Mouse (Mus musculus) lung, embryonic 16.5 days (tissue): Measurements from ENCODE around the gene Gas6. TPM values are rescaled to one million over a fixed set of nuclear protein-coding genes. Genes with fewer than 3 reads are reported as not detected.

ENCODE experiments used
- ATAC-seq: fragments of 200-750 bp; cut with Nextera tagmentation; 2 replicates; pipeline ENCODE4 v1.8.0; 2017; ENCODE audit warnings: low read depth, mild to moderate bottlenecking, moderate library complexity
- H3K27ac ChIP-seq: fragments of 300-500 bp; sonication (generic); 2 replicates; pipeline ENCODE4 v1.5.1; 2014; ENCODE audit warnings: mild to moderate bottlenecking, control low read depth, low read length
- H3K27me3 ChIP-seq: fragments of 300-500 bp; sonication (generic); 2 replicates; pipeline ENCODE4 v1.6.1; 2014; ENCODE audit warnings: low read depth, low read length, mixed read lengths; ENCODE audit not compliant: control insufficient read depth, insufficient read depth
- H3K36me3 ChIP-seq: fragments of 300-500 bp; sonication (generic); 2 replicates; pipeline ENCODE4 v1.6.1; 2014; ENCODE audit warnings: low read length; ENCODE audit not compliant: control insufficient read depth, insufficient read depth
- H3K4me1 ChIP-seq: fragments of 300-500 bp; sonication (generic); replicated peaks from 2 replicates; pipeline ENCODE4 v1.6.1; 2014; ENCODE audit warnings: low read length, mixed read lengths; ENCODE audit not compliant: control insufficient read depth, insufficient read depth
- H3K4me2 ChIP-seq: fragments of 300-500 bp; sonication (generic); 2 replicates; pipeline ENCODE4 v1.6.1; 2014; ENCODE audit warnings: low read depth, low read length, control low read depth
- H3K4me3 ChIP-seq: fragments of 300-500 bp; sonication (generic); 2 replicates; pipeline ENCODE4 v1.5.1; 2014; ENCODE audit warnings: mild to moderate bottlenecking, low read length, control low read depth
- H3K9ac ChIP-seq: fragments of 300-500 bp; sonication (generic); 2 replicates; pipeline ENCODE4 v1.6.1; 2014; ENCODE audit warnings: low read length, control low read depth
- H3K9me3 ChIP-seq: fragments of 300-500 bp; sonication (generic); 2 replicates; pipeline ENCODE4 v1.6.1; 2016; ENCODE audit warnings: low read length; ENCODE audit not compliant: control insufficient read depth
- WGBS: fragments of 180-500 bp; shearing (Covaris S2); extraction: QIAGEN DNeasy Blood & Tissue Kit; methylation state at CpG from one replicate; pipeline ENCODE4 v1.1.7; 2014; 5-methylcytosine and 5-hydroxymethylcytosine counted together
- polyA plus RNA-seq: library from polyadenylated mRNA; unstranded; fragments of >200 nt; fragmentation: Nextera tagmentation; extraction: Ambion mirVana; gene quantifications from 2 replicates; pipeline ENCODE4 v1.2.1, GENCODE M21; 2015

Gas6 gene
- polyA plus RNA-seq, 1 experiment from 2014 or later: 78.0 TPM

- no peak overlapping the region for H3K9ac ChIP-seq
These were observed 1.9 kb downstream of the Gas6 start for GRCm38 (mm10) chr8:13492198-13492995.

GRCm38 (mm10) chr8:13491491-13492010, 2.7 kb downstream of the Gas6 start:
- Histone ChIP-seq H3K4me1 (peaks cover 32% of the 10 kb centered on the region), H3K36me3 (no peaks in the 10 kb centered on the region), H3K27ac (no peak overlapping the region), H3K27me3 (peaks cover 6% of the 10 kb centered on the region; the same call in 1 of the 2 replicates), H3K9me3 (no peaks in the 10 kb centered on the region), H3K4me2 (no peak overlapping the region), H3K9ac (no peak overlapping the region), H3K4me3 (no peak overlapping the region)
- no peak for ATAC-seq
- WGBS: 81% methylated on average over 14 of the region's 14 CpGs

More at GRCm38 (mm10) chr8:13492198-13492995, 1.9 kb downstream of the Gas6 start:
- H3K4me2 ChIP-seq: peak overlapping the region; percentile 98
- 35% methylated on average over 9 of the region's 9 CpGs for WGBS
- H3K4me1 ChIP-seq: peaks cover 32% of the 10 kb centered on the region
- ATAC-seq: peak; percentile 47; the same call in 1 of the 2 replicates
- peaks cover 6% of the 10 kb centered on the region; the same call in 1 of the 2 replicates for H3K27me3 ChIP-seq
- H3K36me3 ChIP-seq: no peaks in the 10 kb centered on the region
- no peak overlapping the region for H3K27ac ChIP-seq
- H3K4me3 ChIP-seq: no peak overlapping the region; the same call in none of the 2 replicates
- H3K9me3 ChIP-seq: no peaks in the 10 kb centered on the region

GRCm38 (mm10) chr8:13489986-13490910, 4.0 kb downstream of the Gas6 start:
- Histone ChIP-seq H3K4me1 (peaks cover 32% of the 10 kb centered on the region), H3K27me3 (peaks cover 6% of the 10 kb centered on the region; the same call in 1 of the 2 replicates), H3K27ac (peak overlapping the region; percentile 15), H3K4me2 (no peak overlapping the region), H3K9me3 (no peaks in the 10 kb centered on the region), H3K4me3 (no peak overlapping the region), H3K9ac (no peak overlapping the region), H3K36me3 (no peaks in the 10 kb centered on the region)
- no peak for ATAC-seq
- WGBS: 40% methylated on average over 13 of the region's 13 CpGs

GRCm38 (mm10) chr8:13489351-13489750, 4.9 kb downstream of the Gas6 start:
- Histone ChIP-seq H3K4me3 (no peak overlapping the region), H3K36me3 (no peaks in the 10 kb centered on the region), H3K4me2 (no peak overlapping the region), H3K4me1 (peaks cover 32% of the 10 kb centered on the region), H3K27ac (no peak overlapping the region), H3K9me3 (no peaks in the 10 kb centered on the region), H3K9ac (no peak overlapping the region), H3K27me3 (peaks cover 4% of the 10 kb centered on the region; the same call in 1 of the 2 replicates)
- 82% methylated on average over 3 of the region's 3 CpGs for WGBS
- no peak for ATAC-seq

- 81% methylated on average over 5 of the region's 5 CpGs for WGBS
- H3K4me3 ChIP-seq: no peak overlapping the region
- H3K9me3 ChIP-seq: no peaks in the 10 kb centered on the region
- H3K27me3 ChIP-seq: no peaks in the 10 kb centered on the region
- ATAC-seq: no peak
- no peaks in the 10 kb centered on the region for H3K36me3 ChIP-seq
- no peak overlapping the region for H3K9ac ChIP-seq
- no peak overlapping the region for H3K4me2 ChIP-seq
- H3K4me1 ChIP-seq: no peaks in the 10 kb centered on the region; the same call in 1 of the 2 replicates
- H3K27ac ChIP-seq: no peak overlapping the region
These were observed 11.1 kb downstream of the Gas6 start for GRCm38 (mm10) chr8:13483191-13483590.

GRCm38 (mm10) chr8:13482101-13482801, 12.0 kb downstream of the Gas6 start:
- no peaks in the 10 kb centered on the region for H3K9me3 ChIP-seq
- peak overlapping the region; percentile 10; the same call in 1 of the 2 replicates for H3K27ac ChIP-seq
- ATAC-seq: no peak
- H3K9ac ChIP-seq: no peak overlapping the region
- no peak overlapping the region for H3K4me2 ChIP-seq
- H3K36me3 ChIP-seq: no peaks in the 10 kb centered on the region
- H3K4me1 ChIP-seq: no peaks in the 10 kb centered on the region; the same call in 1 of the 2 replicates
- no peaks in the 10 kb centered on the region for H3K27me3 ChIP-seq
- 71% methylated on average over 2 of the region's 2 CpGs for WGBS
- H3K4me3 ChIP-seq: no peak overlapping the region

GRCm38 (mm10) chr8:13481596-13481995, 12.7 kb downstream of the Gas6 start:
- Histone ChIP-seq H3K9ac (no peak overlapping the region), H3K4me1 (no peaks in the 10 kb centered on the region; the same call in 1 of the 2 replicates), H3K4me2 (no peak overlapping the region), H3K27ac (peak overlapping the region; percentile 10), H3K36me3 (no peaks in the 10 kb centered on the region), H3K9me3 (no peaks in the 10 kb centered on the region), H3K4me3 (no peak overlapping the region), H3K27me3 (no peaks in the 10 kb centered on the region)
- 79% methylated on average over 3 of the region's 3 CpGs for WGBS
- ATAC-seq: 0 out of 2 replicates have a peak, but pooled peaks have one; percentile 27

- peak; percentile 71 for ATAC-seq
- no peaks in the 10 kb centered on the region for H3K9me3 ChIP-seq
- no peak overlapping the region for H3K4me2 ChIP-seq
- no peak overlapping the region for H3K9ac ChIP-seq
- no peaks in the 10 kb centered on the region for H3K27me3 ChIP-seq
- H3K27ac ChIP-seq: peak overlapping the region; percentile 50
- H3K4me3 ChIP-seq: no peak overlapping the region
- no peaks in the 10 kb centered on the region; the same call in 1 of the 2 replicates for H3K4me1 ChIP-seq
- H3K36me3 ChIP-seq: no peaks in the 10 kb centered on the region
- WGBS: 58% methylated on average over 7 of the region's 7 CpGs
These were observed 13.2 kb downstream of the Gas6 start for GRCm38 (mm10) chr8:13481089-13481554.
